Mouse (Mus musculus) heart, embryonic 12.5 days (tissue): ENCODE data around the gene Olfr1184. TPM values are rescaled to one million over a fixed set of nuclear protein-coding genes. Genes with fewer than 3 reads are reported as not detected.
"Not testable (repeated sequence)": the region's sequence is repeated elsewhere in the genome, so short reads cannot be mapped to it uniquely, and the experiment has no call there.

ENCODE experiments used
- ATAC-seq: fragments of 200-750 bp; cut with Nextera tagmentation; 2 replicates; pipeline ENCODE4 v1.8.0; 2017; ENCODE audit warnings: moderate TSS enrichment, moderate library complexity; ENCODE audit not compliant: insufficient number of reproducible peaks, low FRiP score
- H3K27ac ChIP-seq: fragments of 300-500 bp; sonication (generic); 2 replicates; pipeline ENCODE4 v1.5.1; 2016; ENCODE audit warnings: mild to moderate bottlenecking, moderate library complexity; ENCODE audit not compliant: poor library complexity, severe bottlenecking
- H3K27me3 ChIP-seq: fragments of 300-500 bp; sonication (generic); replicated peaks from 2 replicates; pipeline ENCODE4 v1.6.1; 2016; ENCODE audit warnings: mild to moderate bottlenecking, moderate library complexity
- H3K36me3 ChIP-seq: fragments of 300-500 bp; sonication (generic); 2 replicates; pipeline ENCODE4 v1.6.1; 2016; ENCODE audit warnings: mild to moderate bottlenecking, moderate library complexity
- H3K4me1 ChIP-seq: fragments of 300-500 bp; sonication (generic); replicated peaks from 2 replicates; pipeline ENCODE4 v1.6.1; 2016; ENCODE audit warnings: mild to moderate bottlenecking
- H3K4me2 ChIP-seq: fragments of 300-500 bp; sonication (generic); 2 replicates; pipeline ENCODE4 v1.6.1; 2016; ENCODE audit warnings: mild to moderate bottlenecking, moderate library complexity
- H3K4me3 ChIP-seq: fragments of 300-500 bp; sonication (generic); 2 replicates; pipeline ENCODE4 v1.5.1; 2016; ENCODE audit warnings: mild to moderate bottlenecking
- H3K9ac ChIP-seq: fragments of 300-500 bp; sonication (generic); 2 replicates; pipeline ENCODE4 v1.6.1; 2016; ENCODE audit warnings: mild to moderate bottlenecking, moderate library complexity
- H3K9me3 ChIP-seq: fragments of 300-500 bp; sonication (generic); replicated peaks from 2 replicates; pipeline ENCODE4 v1.6.1; 2016; ENCODE audit warnings: mild to moderate bottlenecking, moderate library complexity
- WGBS: fragments of 180-500 bp; shearing (Covaris S2); methylation state at CpG from one replicate; pipeline ENCODE4 v1.1.7; 2016; 5-methylcytosine and 5-hydroxymethylcytosine counted together
- polyA plus RNA-seq: library from polyadenylated mRNA; unstranded; fragments of >200 nt; fragmentation: Nextera tagmentation; extraction: Ambion mirVana; gene quantifications from 2 replicates; pipeline ENCODE4 v1.2.1, GENCODE M21; 2016

The Olfr1184 gene
- polyA plus RNA-seq: not detected in 2 replicates

DNA sequence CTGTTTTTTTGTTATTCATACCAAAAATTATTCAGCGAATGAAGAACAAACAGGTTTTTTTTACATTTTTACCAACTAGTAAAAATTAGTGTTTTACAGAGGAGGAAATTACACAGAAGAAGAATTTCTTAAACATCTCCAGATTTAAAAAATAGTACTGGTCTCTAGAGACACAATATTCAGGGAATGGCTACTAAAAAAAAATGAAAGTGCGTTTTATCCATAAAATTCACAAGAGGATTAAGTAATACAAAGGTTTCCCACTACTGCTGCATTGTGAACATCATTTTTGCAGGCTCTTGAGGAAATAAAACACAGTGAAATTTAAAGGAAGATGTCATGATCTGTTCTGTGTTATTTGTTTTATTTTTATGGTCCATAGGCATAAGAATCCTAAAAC is at the start of gene Olfr1184:
Gene Olfr1184 (plus strand): TSS at position 301 of the 400 bp plus-strand sequence.
- Histone ChIP-seq H3K4me3 (no peak within 1 kb of the TSS), H3K4me1 (no peaks in the 10 kb centered on the region), H3K9me3 (no peaks in the 10 kb centered on the region), H3K4me2 (no peak within 1 kb of the TSS), H3K27ac (no peak within 1 kb of the TSS), H3K36me3 (no peaks in the 10 kb centered on the region), H3K9ac (no peak within 1 kb of the TSS), H3K27me3 (no peaks in the 10 kb centered on the region)
- 80% methylated on average over 2 of the region's 2 CpGs for WGBS
- ATAC-seq: no peak

DNA sequence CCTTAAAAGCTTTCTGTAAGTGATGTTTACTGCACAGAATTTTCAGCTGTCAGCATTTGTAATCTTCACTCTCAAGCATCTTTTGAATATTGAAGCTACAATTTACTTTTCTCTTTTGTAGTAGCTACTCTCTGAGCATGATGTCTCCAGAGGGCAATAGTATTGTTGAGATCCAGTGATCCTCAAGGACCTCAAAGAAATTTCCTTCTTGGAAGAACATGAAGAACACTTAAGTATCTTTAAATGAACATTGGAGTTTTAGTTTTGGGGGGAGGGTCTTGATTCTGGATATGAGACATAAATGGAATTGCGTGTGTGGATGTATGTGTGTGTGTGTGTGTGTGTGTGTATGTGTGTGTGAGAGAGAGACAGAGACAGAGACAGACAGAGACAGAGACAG is 34.4 kb upstream of the Olfr1184 start, which contains the start of gene Gm13757:
Gene Gm13757 (minus strand): TSS at position 101 of the 400 bp plus-strand sequence.
- WGBS: 78% methylated on average over 1 of the region's 1 CpGs
- Histone ChIP-seq H3K4me3 (no peak within 1 kb of the TSS), H3K27me3 (no peaks in the 10 kb centered on the region), H3K9me3 (no peaks in the 10 kb centered on the region), H3K4me2 (no peak within 1 kb of the TSS), H3K9ac (no peak within 1 kb of the TSS), H3K4me1 (no peaks in the 10 kb centered on the region), H3K36me3 (no peaks in the 10 kb centered on the region), H3K27ac (no peak within 1 kb of the TSS)
- ATAC-seq: no peak

DNA sequence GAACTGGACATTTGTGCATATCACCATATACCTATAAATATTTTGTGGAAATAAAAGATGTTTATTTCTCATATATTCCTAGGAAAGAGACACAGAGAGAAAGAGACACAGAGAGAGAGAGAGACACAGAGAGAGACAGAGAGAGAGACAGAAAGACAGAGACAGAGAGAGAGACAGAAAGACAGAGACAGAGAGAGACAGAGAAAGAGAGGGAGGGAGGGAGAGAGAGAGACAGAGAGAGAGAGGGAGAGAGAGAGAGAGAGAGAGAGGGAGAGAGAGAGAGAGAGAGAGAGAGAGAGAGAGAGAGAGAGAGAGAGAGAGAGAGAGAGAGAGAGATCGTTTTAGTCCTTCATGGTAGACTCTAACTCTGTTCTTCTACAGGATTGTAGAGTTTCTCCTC is 28.8 kb upstream of the Olfr1184 start, which contains the start of gene Olfr1183:
Gene Olfr1183 (plus strand): TSS at position 301 of the 400 bp plus-strand sequence.
- not testable (repeated sequence) for ATAC-seq, H3K27ac ChIP-seq, H3K36me3 ChIP-seq, H3K4me2 ChIP-seq, H3K4me3 ChIP-seq, H3K27me3 ChIP-seq, H3K4me1 ChIP-seq, H3K9me3 ChIP-seq, H3K9ac ChIP-seq
- 82% methylated on average over 1 of the region's 1 CpGs for WGBS

DNA sequence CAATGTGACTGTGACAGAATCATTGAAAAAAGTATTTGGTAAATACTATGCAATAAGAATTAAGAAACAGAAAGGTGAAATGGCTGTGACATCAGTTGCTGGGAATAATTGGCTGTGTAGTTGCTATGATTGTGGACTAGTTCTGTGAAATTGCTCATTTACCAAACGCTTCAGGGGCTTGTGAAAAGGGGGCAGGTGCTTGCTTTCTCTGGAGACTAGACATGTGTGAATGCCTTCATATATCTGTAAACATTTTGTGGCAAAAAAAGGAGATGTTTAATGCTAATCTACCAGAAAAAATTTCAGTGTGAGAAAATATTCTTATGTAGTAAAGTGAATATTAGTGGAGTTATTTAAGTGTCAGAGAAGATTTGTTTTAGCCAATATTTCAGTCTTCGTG is 9.6 kb downstream of the Olfr1184 start, which contains the start of gene Olfr1185-ps1:
Gene Olfr1185-ps1 (plus strand): TSS at position 301 of the 400 bp plus-strand sequence.
- Histone ChIP-seq H3K4me1 (no peaks in the 10 kb centered on the region), H3K4me3 (no peak within 1 kb of the TSS), H3K9ac (no peak within 1 kb of the TSS), H3K27me3 (no peaks in the 10 kb centered on the region), H3K27ac (no peak within 1 kb of the TSS), H3K4me2 (no peak within 1 kb of the TSS), H3K36me3 (no peaks in the 10 kb centered on the region), H3K9me3 (no peaks in the 10 kb centered on the region)
- ATAC-seq: no peak
- 65% methylated on average over 2 of the region's 2 CpGs for WGBS

DNA sequence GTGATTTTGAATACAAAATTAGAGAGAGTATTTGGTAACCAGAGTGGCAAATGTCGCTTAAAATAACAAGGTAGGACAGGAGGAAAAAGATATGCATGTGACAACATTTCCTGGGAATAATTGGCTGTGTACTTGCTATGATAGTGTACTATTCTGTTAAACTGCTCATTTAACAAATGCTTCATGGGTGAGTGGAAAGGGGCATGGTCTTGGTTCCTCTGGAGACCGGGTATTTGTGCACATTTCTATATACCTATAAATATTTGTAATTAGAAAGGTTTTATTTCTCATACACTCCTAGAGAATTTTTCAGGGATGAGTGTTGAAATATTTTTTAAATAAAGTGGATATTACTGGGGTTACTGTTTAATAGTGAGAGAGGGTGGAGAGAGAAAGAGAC is 34.9 kb downstream of the Olfr1184 start, which contains the start of gene Olfr1186:
Gene Olfr1186 (plus strand): TSS at position 301 of the 400 bp plus-strand sequence.
- H3K27ac ChIP-seq: no peak within 1 kb of the TSS
- no peak within 1 kb of the TSS for H3K4me2 ChIP-seq
- H3K9ac ChIP-seq: no peak within 1 kb of the TSS
- H3K4me1 ChIP-seq: no peaks in the 10 kb centered on the region
- H3K27me3 ChIP-seq: no peaks in the 10 kb centered on the region
- ATAC-seq: no peak
- H3K36me3 ChIP-seq: no peaks in the 10 kb centered on the region
- WGBS: 67% methylated on average over 2 of the region's 2 CpGs
- no peaks in the 10 kb centered on the region for H3K9me3 ChIP-seq
- H3K4me3 ChIP-seq: no peak within 1 kb of the TSS

DNA sequence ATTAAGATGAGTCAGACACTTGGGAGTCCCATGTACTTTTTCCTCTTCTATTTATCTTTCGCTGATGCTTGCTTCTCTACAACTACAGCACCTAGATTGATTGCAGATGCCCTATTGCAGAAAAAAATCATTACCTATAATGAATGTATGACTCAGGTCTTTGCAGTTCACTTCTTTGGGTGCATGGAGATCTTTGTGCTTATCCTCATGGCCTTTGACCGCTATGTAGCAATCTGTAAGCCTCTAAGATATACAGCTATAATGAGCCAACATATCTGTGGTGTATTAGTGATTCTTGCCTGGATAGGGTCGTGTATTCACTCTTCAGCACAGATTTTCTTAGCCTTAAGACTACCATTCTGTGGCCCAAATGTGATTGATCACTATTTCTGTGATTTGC is 42.3 kb downstream of the Olfr1184 start:
- no peaks in the 10 kb centered on the region for H3K36me3 ChIP-seq
- peaks cover 5% of the 10 kb centered on the region; the same call in 1 of the 2 replicates for H3K9me3 ChIP-seq
- no peaks in the 10 kb centered on the region for H3K27me3 ChIP-seq
- no peak overlapping the region for H3K4me3 ChIP-seq
- H3K9ac ChIP-seq: no peak overlapping the region
- no peak overlapping the region for H3K4me2 ChIP-seq
- no peak overlapping the region for H3K27ac ChIP-seq
- H3K4me1 ChIP-seq: no peaks in the 10 kb centered on the region
- no peak for ATAC-seq
- WGBS: 60% methylated on average over 3 of the region's 3 CpGs

Other genes starting within 250 kb of the Olfr1184 start
- not detected in 2 replicates for gene Olfr1173, start 203.7 kb upstream of the Olfr1184 start, polyA plus RNA-seq
- not detected in 2 replicates for gene Olfr1174-ps, start 168.5 kb upstream of the Olfr1184 start, polyA plus RNA-seq
- gene Olfr1175-ps, start 156.4 kb upstream of the Olfr1184 start, polyA plus RNA-seq: not detected in 2 replicates
- not detected in 2 replicates for gene Olfr1176, start 146.9 kb upstream of the Olfr1184 start, polyA plus RNA-seq
- not detected in 2 replicates for gene Olfr1177-ps, start 137.1 kb upstream of the Olfr1184 start, polyA plus RNA-seq
- not detected in 2 replicates for gene Olfr1178, start 96.5 kb upstream of the Olfr1184 start, polyA plus RNA-seq
- gene Olfr1179, start 77.1 kb upstream of the Olfr1184 start, polyA plus RNA-seq: not detected in 2 replicates
- not detected in 2 replicates for gene Olfr1180, start 64.4 kb upstream of the Olfr1184 start, polyA plus RNA-seq
- not detected in 2 replicates for gene Olfr1181, start 57.4 kb upstream of the Olfr1184 start, polyA plus RNA-seq
- not detected in 2 replicates for gene Gm13757, start 34.5 kb upstream of the Olfr1184 start, polyA plus RNA-seq
- gene Olfr1183, start 28.7 kb upstream of the Olfr1184 start, polyA plus RNA-seq: not detected in 2 replicates
- gene Olfr1185-ps1, start 9.7 kb downstream of the Olfr1184 start, polyA plus RNA-seq: not detected in 2 replicates
- gene Olfr1186, start 35.0 kb downstream of the Olfr1184 start, polyA plus RNA-seq: not detected in 2 replicates
- not detected in 2 replicates for gene Olfr1188, start 73.3 kb downstream of the Olfr1184 start, polyA plus RNA-seq
- gene Olfr1189, start 102.9 kb downstream of the Olfr1184 start, polyA plus RNA-seq: not detected in 2 replicates
- not detected in 2 replicates for gene Olfr1191-ps1, start 156.9 kb downstream of the Olfr1184 start, polyA plus RNA-seq
- gene Olfr1192-ps1, start 164.9 kb downstream of the Olfr1184 start, polyA plus RNA-seq: not detected in 2 replicates
- not detected in 2 replicates for gene Olfr1193, start 192.0 kb downstream of the Olfr1184 start, polyA plus RNA-seq
- gene Olfr1195, start 205.6 kb downstream of the Olfr1184 start, polyA plus RNA-seq: not detected in 2 replicates
- gene Olfr1196, start 221.0 kb downstream of the Olfr1184 start, polyA plus RNA-seq: not detected in 2 replicates
- gene Olfr1197, start 248.8 kb downstream of the Olfr1184 start, polyA plus RNA-seq: not detected in 2 replicates